Mouse (Mus musculus) 416B (cell line): ENCODE data around the gene Zwilch.
A peak's percentile ranks its signal among the peaks of the same experiment; 100 is the strongest.
"Not testable (repeated sequence)": the region's sequence is repeated elsewhere in the genome, so short reads cannot be mapped to it uniquely, and the experiment has no call there.

Experiments used
- DNase-seq: peaks from one replicate; pipeline ENCODE4 v3.0.0; 2011; ENCODE audit warnings: low read depth

The Zwilch gene

DNA sequence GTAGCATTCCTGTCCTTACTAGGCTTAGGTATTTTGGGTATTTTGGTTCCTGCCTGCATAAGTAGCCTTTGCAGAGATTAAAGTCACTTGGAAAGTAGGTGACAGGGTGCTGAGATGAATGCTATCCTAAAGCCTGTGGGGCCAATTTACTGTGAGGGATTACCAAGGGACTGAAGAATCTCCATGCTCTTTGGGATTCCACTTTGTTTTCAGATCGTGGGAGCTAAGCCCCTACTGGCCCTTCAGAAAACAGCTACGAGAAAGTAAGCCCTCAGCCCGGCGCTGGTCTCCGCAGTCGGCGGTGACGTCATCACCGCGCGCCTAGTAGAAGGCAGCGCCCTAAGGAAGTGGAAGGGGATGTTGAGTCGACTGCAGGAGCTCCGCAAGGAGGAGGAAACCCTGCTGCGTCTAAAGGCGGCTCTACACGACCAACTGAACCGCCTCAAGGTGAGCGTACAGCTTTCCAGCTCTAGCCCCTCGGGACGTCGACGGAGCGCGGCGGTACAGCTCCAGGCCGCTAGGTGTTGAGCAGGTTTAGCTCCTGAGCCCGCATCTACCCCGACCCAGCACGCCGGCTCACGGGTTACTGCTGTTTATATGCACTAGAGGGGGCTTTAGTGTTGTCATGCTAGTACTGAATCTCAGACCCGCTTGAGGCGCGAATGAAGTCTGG, 6.2 kb upstream of the Zwilch start, which contains the start of gene Snapc5:
Gene Snapc5, plus strand, starts transcription at position 301 of the 673 bp plus-strand sequence.
- DNase-seq, result peak; percentile 94

DNA sequence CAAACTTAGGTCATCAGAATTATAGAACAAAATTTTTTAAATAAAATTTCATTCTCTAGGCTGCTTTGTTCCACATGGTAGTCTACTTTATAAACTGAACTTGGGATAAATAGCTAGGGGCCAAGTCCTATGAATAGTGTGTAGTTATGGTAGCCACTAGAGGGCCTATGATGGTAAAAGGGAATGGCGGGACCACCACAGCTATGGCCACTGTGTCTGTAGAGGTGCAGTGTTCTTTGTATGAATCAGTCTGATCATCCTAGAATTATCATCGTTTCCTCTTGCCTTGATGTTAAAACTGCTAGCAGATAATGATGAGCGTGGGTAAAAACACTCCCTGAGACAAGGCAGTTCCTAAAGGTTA, 5.7 kb upstream of the Zwilch start:
- DNase-seq, result peak; percentile 70

- no peak for DNase-seq
Observed at GRCm38 (mm10) chr9:64175378-64175777, 2.5 kb upstream of the Zwilch start.

DNA sequence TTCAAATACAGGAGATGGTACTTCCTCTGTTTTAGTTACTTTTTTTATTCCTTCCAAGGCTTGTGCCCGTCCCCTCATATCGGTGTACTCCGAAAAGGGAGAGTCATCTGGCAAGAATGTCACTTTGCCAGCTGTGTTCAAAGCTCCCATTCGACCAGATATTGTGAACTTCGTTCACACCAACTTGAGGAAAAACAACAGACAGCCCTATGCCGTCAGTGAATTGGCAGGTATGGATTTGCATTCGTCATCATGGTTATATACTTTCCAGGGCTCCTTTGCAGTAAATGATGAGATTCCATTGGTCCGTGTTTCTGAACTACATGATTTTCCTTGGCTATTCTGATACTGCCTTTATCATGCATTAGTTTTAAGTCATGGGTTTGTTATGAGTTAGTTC, 1.9 kb upstream of the Zwilch start:
- no peak for DNase-seq

- no peak for DNase-seq
Observed at GRCm38 (mm10) chr9:64174341-64174740, 1.4 kb upstream of the Zwilch start.

DNA sequence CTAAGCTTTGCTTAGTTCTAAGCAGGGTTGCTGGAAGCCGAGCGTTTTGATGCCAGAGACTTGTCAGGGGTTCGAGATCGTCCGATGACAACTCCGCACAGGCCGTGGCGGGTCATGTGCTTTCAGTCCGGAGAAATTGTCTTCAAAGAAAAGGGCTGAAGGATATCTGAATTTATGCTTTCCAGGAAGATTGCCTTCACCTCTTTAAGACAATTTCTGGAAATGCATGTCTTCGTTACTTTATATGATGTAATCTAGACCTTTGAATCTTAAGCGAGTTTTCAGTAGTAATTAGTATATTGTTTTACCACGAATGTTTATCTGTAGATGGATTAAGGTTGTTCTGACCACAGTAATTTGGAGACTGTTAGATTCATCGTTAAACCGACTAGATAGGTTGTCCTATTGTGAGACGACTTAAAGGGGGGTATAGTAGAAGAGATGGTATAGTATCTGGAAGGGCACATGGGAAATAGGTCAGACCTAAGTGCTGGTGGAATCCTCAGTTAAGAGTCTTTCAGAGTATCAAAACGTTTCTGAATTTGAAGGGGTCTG, 839 bp upstream of the Zwilch start:
- DNase-seq, result peak; percentile 35

- no peak for DNase-seq
Observed at GRCm38 (mm10) chr9:64172145-64172815, 624 bp downstream of the Zwilch start.

- not testable (repeated sequence) for DNase-seq
Observed at GRCm38 (mm10) chr9:64169967-64170366, 2.9 kb downstream of the Zwilch start.

GRCm38 (mm10) chr9:64160471-64160870, 12.4 kb downstream of the Zwilch start:
- no peak for DNase-seq

DNA sequence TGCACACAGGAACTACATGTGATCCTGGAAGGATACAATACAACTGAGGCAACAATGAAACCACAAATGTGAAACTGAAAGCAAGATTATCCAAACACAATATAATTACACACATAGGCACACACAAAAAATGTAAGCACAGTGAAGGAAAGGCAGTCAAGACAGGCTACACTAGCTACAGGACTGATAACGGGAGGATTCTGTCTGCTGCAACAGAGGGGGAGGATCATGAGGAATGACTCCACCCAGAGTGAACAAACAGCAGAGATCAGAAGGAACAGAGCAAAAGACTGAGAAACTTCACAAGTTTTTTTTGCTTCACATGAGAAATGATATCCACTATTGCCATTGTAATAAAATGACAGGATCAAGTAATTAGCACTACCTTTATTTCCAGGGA, 16.3 kb downstream of the Zwilch start:
- no peak for DNase-seq

- DNase-seq, result peak; percentile 59
Observed at GRCm38 (mm10) chr9:64139879-64140278, 33.0 kb downstream of the Zwilch start.

GRCm38 (mm10) chr9:64138896-64139295, 34.0 kb downstream of the Zwilch start:
- peak; percentile 46 for DNase-seq

DNA sequence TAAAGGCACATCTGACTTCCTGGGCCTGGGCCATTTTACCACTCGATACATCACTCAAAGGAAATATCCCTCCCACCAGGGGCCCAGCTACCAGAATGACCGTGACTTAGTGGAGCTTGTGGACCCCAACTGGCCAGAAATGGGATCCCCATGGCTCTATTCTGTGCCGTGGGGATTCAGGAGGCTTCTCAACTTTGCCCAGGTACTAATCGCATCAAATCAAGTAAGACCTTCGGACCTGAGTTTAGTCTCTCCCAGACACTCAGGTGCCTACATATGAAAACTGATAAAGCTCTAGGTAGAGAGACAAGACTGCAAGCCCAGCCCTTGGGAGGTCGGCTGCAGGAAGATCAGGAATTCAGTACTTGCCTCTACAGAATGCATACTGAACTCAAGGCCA, 41.3 kb downstream of the Zwilch start:
- no peak for DNase-seq

DNA sequence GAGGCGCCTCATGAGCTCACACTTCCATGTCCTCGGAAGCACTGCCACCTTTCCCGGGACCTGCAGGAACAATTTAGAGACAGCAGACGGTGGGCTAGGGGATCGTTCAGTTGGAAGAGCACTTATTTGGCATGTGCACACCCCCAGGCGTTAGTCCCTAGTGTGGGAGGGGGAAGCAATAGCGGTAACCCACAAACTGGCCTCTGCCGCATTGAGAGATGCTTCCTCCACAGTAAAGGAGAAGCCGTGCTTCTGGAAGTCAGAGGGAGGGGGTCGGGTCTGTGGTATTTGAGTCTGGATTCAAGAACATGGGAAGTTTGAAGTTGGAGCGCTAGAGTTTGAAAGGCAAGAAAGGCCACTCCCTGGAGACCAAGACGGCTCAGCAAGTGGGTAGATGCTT, 46.8 kb downstream of the Zwilch start:
- DNase-seq, result no peak

DNA sequence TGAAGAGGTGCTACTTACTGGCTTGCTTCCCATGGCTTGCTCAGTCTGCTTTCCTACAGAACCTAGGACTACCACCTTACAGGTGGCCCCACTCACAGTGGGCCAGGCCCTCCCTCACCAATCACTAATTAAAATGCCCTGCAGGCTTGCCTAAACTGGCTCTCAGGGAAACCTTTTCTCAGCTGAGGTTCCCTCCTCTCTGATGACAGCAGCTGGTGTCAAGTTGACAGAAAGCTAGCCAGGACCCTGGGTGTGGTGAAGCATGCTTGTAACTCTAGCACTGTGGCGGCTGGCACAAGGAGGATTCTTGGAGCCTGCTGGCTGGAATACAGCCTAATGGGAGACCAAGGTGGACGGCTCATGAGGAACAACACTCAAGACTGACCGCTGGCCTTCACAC, 47.6 kb downstream of the Zwilch start:
- DNase-seq, result no peak

DNA sequence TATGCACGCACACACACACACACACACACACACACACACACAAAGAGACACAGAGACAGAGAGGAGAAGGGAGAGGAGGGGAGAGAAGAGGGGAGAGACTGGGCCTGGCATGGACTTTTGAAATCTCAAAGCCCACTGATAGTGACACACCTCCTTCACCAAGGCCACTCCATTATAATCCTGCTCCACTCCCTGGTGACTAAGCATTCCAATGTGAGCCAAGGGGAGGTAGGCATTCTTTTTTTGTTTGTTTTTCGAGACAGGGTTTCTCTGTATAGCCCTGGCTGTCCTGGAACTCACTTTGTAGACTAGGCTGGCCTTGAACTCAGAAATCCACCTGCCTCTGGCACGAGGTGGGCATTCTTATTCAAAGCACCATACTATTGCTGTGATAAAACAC, 48.1 kb downstream of the Zwilch start:
- DNase-seq, result not testable (repeated sequence)

GRCm38 (mm10) chr9:64122601-64123000, 50.3 kb downstream of the Zwilch start:
- DNase-seq, result no peak

DNA sequence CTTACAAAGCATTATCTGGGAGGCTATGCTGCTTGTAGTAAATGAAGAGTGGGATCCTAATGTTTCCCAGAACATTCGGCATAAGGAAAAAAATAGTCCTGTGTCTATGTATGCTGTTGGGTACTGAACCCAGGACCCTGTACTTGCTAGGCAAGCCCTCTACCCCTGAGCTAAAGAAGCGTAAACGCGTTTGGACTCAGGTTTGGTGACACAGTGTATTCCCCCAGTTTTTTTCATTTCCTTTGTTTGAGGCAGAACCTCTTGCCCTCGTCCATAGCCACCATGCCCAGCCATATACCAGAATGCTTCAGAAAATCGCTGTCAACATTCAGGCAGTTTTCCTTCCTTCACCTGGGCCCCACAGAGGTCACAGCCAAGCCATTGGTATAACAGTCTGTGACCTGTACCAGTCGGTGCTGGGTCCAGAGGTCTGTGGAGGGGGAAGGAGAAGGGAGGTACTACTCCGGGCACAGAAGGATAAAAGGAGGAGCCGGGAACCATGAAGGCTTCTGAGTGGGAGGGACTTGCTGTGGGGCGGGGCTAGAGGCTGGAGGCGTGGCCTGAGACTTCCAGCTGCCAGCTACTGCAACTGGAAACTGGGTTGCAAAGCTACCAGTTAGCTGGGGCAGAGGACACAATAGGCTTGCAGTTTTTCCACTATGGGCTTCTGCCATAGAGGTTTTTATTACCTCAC, 52.2 kb downstream of the Zwilch start:
- peak; percentile 88 for DNase-seq

- peak; percentile 89 for DNase-seq
Observed at GRCm38 (mm10) chr9:64119898-64120297, 53.0 kb downstream of the Zwilch start.

DNA sequence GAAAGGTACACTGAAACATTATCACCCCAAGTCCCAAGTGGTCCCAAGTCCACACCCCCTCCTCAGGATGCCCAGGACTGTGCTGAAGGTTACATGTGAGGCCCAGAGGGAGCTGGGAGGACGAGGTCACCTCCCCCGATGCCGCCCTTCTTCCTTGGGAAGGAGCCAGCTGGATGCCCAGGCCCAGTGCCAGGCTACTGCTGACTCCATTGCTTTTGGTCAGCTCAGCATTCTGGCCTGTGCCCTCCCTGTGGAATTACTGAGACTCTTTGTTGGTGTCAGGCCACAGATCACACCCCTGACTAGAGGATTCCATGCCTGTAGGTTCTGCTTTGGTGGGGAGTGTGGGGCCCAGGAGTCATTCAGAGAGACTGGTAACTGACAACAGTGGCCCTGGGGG, 56.0 kb downstream of the Zwilch start, which contains the start of gene Lctl:
Gene Lctl, plus strand, starts transcription at position 272 of the 400 bp plus-strand sequence.
- DNase-seq, result no peak

DNA sequence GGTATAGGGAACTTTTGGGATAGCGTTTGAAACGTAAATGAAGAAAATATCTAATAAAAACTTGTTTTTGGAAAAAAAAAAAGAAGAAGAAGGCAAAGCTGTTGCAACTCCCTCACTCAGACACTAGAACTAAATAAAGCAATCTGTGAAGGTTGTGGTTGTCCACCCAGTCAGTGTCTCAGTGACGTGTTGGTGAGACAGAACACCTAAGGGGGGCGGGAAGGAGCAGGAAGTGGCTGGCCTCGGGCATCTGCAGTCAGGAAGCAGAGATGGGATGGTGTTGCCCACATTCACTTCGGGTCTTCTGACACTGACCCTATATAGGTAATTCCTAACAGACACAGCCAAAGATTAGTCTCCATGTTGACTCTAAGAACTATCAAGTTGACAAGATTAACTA, 57.1 kb downstream of the Zwilch start:
- DNase-seq, result peak; percentile 63

DNA sequence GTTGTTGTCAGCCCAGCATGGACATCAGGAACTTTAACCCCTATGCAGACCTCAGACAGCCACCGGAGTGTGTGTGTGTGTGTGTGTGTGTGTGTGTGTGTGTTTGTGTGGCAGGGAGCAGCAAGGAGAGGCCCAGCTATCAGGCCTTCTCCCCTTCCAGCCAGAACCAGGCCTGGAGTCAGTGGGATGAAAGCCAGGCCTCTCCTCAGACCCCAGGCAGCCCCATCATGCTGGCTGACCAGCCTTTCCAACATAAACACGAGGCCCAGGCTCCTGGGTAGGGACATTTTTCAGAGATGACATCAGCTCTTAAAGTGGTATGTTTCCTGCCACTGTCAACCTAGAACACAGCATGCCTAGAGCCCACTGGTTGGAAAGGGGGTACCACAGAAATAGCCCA, 58.3 kb downstream of the Zwilch start:
- DNase-seq, result no peak

DNA sequence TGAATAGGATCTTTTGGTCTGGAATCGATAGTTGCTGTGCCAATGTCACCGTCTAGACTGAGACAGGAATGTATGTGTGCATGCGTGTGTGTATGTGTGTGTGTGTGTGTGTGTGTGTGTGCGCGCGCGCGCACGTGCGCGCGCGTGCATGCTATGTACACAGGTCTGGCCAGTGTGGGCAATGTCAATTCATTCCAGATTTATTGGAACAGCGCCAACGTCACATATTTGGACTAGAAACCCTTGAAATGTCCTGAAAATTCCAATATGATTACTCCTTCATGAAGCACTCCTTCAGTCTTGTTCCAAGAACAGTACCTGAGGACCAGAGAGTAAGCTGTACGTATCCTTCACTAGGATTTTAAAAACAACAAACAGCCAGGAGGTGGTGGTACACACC, 62.4 kb downstream of the Zwilch start:
- no peak for DNase-seq
